Mouse (Mus musculus) brain, embryonic 14.5 days (tissue): ENCODE data around the gene Dab2ip.

Experiments used
- CTCF ChIP-seq: fragments of 200-500 bp; IDR thresholded peaks from 2 replicates; pipeline ENCODE4 v1.5.1; 2012; ENCODE audit warnings: inconsistent platforms, mild to moderate bottlenecking, moderate library complexity, borderline replicate concordance; ENCODE audit not compliant: insufficient read depth, insufficient read length; ENCODE audit errors: extremely low read depth
- POLR2A ChIP-seq: fragments of 200-500 bp; IDR thresholded peaks from 2 replicates; pipeline ENCODE4 v1.6.1; 2012; ENCODE audit warnings: mild to moderate bottlenecking, inconsistent platforms, borderline replicate concordance; ENCODE audit not compliant: poor library complexity, insufficient read depth, insufficient read length, severe bottlenecking; ENCODE audit errors: extremely low read depth

DNA sequence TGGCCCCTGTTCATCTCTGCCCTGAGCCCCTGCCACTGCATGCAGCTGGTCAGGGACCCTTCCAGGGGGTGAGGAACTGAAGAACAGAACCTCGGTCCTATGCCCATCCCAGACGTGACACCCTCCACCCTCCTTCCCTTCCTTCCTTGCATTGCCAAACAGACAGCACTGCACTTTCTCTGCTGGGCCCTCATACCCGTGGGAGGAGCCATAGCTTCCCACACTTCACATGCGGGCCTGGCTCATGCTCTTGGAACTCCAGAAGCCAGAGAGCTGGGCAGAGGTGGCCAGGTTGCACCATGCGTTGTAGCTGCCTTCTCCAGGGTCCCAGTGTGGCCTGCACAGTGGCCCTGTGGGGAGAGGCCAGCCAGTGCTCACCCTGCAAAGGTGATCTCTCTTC lies 170.6 kb downstream of the Dab2ip start:
- TF ChIP-seq POLR2A (no peak), CTCF (no peak)
